Mouse (Mus musculus): Measurements from ENCODE around the gene Kif1a.

- TF ChIP-seq GATA1 (IDR thresholded peaks at IDR 0.05; ENCODE audit: low read length) (no peak), TAL1 (IDR thresholded peaks at IDR 0.05; ENCODE audit: low read length) (no peak)
Measured at GRCm38 (mm10) chr1:93035981-93036380, 65.8 kb downstream of the Kif1a start.

Measured in erythroblast, embryonic 14.5 days (primary cell).